Mouse (Mus musculus) lung, embryonic 16.5 days (tissue): ENCODE measurements around the gene Bmpr1a. TPM values are rescaled to one million over a fixed set of nuclear protein-coding genes. Genes with fewer than 3 reads are reported as not detected.

Experiments
- ATAC-seq: fragments of 200-750 bp; cut with Nextera tagmentation; 2 replicates; pipeline ENCODE4 v1.8.0; 2017; ENCODE audit warnings: low read depth, mild to moderate bottlenecking, moderate library complexity
- H3K27ac ChIP-seq: fragments of 300-500 bp; sonication (generic); 2 replicates; pipeline ENCODE4 v1.5.1; 2014; ENCODE audit warnings: mild to moderate bottlenecking, control low read depth, low read length
- H3K27me3 ChIP-seq: fragments of 300-500 bp; sonication (generic); 2 replicates; pipeline ENCODE4 v1.6.1; 2014; ENCODE audit warnings: low read depth, low read length, mixed read lengths; ENCODE audit not compliant: control insufficient read depth, insufficient read depth
- H3K36me3 ChIP-seq: fragments of 300-500 bp; sonication (generic); 2 replicates; pipeline ENCODE4 v1.6.1; 2014; ENCODE audit warnings: low read length; ENCODE audit not compliant: control insufficient read depth, insufficient read depth
- H3K4me1 ChIP-seq: fragments of 300-500 bp; sonication (generic); replicated peaks from 2 replicates; pipeline ENCODE4 v1.6.1; 2014; ENCODE audit warnings: low read length, mixed read lengths; ENCODE audit not compliant: control insufficient read depth, insufficient read depth
- H3K4me2 ChIP-seq: fragments of 300-500 bp; sonication (generic); 2 replicates; pipeline ENCODE4 v1.6.1; 2014; ENCODE audit warnings: low read depth, low read length, control low read depth
- H3K4me3 ChIP-seq: fragments of 300-500 bp; sonication (generic); 2 replicates; pipeline ENCODE4 v1.5.1; 2014; ENCODE audit warnings: mild to moderate bottlenecking, low read length, control low read depth
- H3K9ac ChIP-seq: fragments of 300-500 bp; sonication (generic); 2 replicates; pipeline ENCODE4 v1.6.1; 2014; ENCODE audit warnings: low read length, control low read depth
- H3K9me3 ChIP-seq: fragments of 300-500 bp; sonication (generic); 2 replicates; pipeline ENCODE4 v1.6.1; 2016; ENCODE audit warnings: low read length; ENCODE audit not compliant: control insufficient read depth
- WGBS: fragments of 180-500 bp; shearing (Covaris S2); extraction: QIAGEN DNeasy Blood & Tissue Kit; methylation state at CpG from one replicate; pipeline ENCODE4 v1.1.7; 2014; 5-methylcytosine and 5-hydroxymethylcytosine counted together
- polyA plus RNA-seq: library from polyadenylated mRNA; unstranded; fragments of >200 nt; fragmentation: Nextera tagmentation; extraction: Ambion mirVana; gene quantifications from 2 replicates; pipeline ENCODE4 v1.2.1, GENCODE M21; 2015

Bmpr1a gene
- polyA plus RNA-seq, 1 experiment from 2014 or later = 25.8 TPM

DNA sequence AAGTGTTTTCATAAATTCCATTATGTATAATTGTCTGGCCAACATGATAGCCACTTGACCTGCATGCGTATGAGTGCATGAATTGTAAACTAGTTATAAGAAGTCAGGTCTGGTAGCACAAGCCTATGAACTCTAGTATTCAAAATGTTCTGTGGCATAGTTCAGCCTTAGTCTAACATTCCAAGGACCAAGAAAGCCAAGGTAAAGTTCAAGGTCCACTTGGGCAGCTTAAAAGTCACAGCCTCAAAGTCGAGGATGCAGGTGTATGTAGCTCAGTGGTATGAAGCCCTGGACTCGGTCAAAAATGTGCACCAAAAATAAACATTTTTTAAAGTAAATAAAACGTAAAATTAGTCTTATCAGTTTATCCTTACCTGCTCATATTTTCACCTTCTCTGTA is 9.5 kb upstream of the Bmpr1a start:
- ATAC-seq = no peak
- no peaks in the 10 kb centered on the region for H3K9me3 ChIP-seq
- peaks cover 10% of the 10 kb centered on the region for H3K4me1 ChIP-seq
- H3K36me3 ChIP-seq = no peaks in the 10 kb centered on the region
- 54% methylated on average over 4 of the region's 4 CpGs for WGBS
- peaks cover 4% of the 10 kb centered on the region; the same call in 1 of the 2 replicates for H3K27me3 ChIP-seq
- no peak overlapping the region for H3K9ac ChIP-seq
- H3K27ac ChIP-seq = no peak overlapping the region
- no peak overlapping the region for H3K4me2 ChIP-seq
- no peak overlapping the region for H3K4me3 ChIP-seq

- H3K4me2 ChIP-seq = peak overlapping the region; percentile 39
- WGBS = 35% methylated on average over 11 of the region's 11 CpGs
- no peaks in the 10 kb centered on the region for H3K36me3 ChIP-seq
- H3K4me3 ChIP-seq = no peak overlapping the region
- no peaks in the 10 kb centered on the region for H3K9me3 ChIP-seq
- H3K4me1 ChIP-seq = peaks cover 10% of the 10 kb centered on the region
- peak; percentile 44 for ATAC-seq
- H3K9ac ChIP-seq = no peak overlapping the region
- peak overlapping the region; percentile 71 for H3K27ac ChIP-seq
- peaks cover 4% of the 10 kb centered on the region; the same call in 1 of the 2 replicates for H3K27me3 ChIP-seq
Measured at GRCm38 (mm10) chr14:34511901-34512300, 8.8 kb upstream of the Bmpr1a start.

DNA sequence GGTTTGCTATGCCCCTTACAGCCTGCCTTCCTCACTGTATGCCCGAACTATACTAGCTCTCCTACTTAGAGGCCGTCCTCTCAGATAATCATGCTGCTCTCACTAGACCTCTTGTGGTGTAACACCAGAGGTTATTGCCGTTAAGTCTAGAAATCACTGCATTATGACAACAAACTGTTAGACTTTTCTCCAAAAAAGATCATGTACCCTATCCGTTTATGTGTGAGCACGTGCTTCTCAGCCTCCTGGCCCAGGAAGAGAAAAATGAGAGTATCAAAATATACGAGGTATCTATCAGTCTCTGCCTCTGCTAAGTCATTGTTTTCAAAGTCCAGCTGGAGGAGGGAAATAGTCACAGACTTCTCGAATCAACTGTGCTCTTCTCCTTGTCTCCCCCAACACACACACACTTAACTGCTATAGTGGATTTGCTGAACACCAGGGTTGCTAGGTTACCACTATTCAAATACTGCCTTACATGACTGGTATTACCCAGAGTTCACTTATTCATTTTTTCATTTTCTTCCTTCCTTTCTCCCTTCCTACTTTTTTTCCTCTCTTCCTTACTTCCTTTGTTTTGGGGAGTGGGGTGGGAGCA is 5.8 kb upstream of the Bmpr1a start:
- Histone ChIP-seq H3K27ac (peak overlapping the region; percentile 17), H3K9me3 (no peaks in the 10 kb centered on the region), H3K4me1 (peaks cover 12% of the 10 kb centered on the region), H3K9ac (no peak overlapping the region), H3K4me3 (no peak overlapping the region), H3K36me3 (no peaks in the 10 kb centered on the region), H3K4me2 (peak overlapping the region; percentile 27; the same call in 1 of the 2 replicates), H3K27me3 (peaks cover 6% of the 10 kb centered on the region; the same call in 1 of the 2 replicates)
- 13% methylated on average over 7 of the region's 7 CpGs for WGBS
- ATAC-seq = peak; percentile 73

DNA sequence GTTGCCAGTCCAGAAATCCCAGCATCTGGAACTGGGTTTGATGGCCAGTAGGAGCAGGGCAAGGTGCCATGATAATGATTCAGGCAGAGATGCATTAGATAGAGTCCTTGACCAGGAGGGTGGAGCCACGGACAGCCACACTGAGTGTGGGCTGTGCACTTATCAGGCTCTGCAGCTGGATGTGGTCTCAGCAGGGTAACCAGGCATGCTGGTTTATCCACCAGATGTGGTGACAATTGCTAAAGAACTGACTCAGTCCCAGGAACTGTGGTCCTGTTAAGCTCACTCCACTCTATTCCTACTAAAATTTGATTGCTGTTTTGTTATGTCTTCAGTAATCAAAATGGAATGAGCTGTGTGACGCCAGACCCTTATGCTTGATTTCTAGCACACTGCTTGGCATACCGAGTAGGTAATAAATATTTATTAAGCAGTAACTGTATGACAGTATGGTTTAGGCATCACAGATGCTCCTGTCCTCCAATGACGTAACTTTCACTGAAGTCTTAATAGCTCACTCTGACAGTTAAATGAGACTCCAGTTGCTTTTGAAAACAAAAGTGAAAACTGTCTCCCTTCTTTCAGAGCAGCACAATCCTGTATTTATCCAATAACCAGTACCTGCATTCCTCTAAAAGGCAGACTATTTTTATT is 5.2 kb upstream of the Bmpr1a start:
- peaks cover 15% of the 10 kb centered on the region for H3K4me1 ChIP-seq
- H3K9ac ChIP-seq = no peak overlapping the region
- no peak for ATAC-seq
- H3K27me3 ChIP-seq = peaks cover 6% of the 10 kb centered on the region; the same call in 1 of the 2 replicates
- H3K4me3 ChIP-seq = no peak overlapping the region
- H3K9me3 ChIP-seq = no peaks in the 10 kb centered on the region
- no peaks in the 10 kb centered on the region for H3K36me3 ChIP-seq
- H3K4me2 ChIP-seq = 0 out of 2 replicates have a peak overlapping the region, but pooled peaks have one; percentile 27
- peak overlapping the region; percentile 17 for H3K27ac ChIP-seq
- 31% methylated on average over 4 of the region's 4 CpGs for whole genome bisulfite sequencing

DNA sequence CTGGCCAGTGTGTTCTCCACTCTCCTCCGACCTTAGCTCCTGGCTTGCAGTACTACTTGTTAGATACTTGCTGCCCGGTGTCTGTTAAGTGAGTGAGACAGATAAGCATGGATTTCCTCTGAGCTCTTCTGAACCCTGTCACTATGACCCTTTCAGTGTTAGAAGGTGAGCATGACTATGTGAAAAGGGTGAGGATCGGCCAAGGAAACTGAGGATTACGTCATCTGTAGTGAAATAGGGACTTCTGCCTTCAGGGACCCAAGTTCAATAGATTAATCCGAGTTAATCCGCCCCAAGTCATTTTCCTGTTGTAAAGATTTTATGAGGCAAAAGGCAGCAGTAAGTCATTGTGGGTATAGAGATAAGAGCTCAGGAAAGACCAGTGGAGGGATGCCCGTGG is 2.2 kb upstream of the Bmpr1a start:
- H3K9ac ChIP-seq = no peak overlapping the region
- H3K4me3 ChIP-seq = no peak overlapping the region
- no peak overlapping the region for H3K4me2 ChIP-seq
- ATAC-seq = no peak
- H3K27me3 ChIP-seq = peaks cover 2% of the 10 kb centered on the region; the same call in 1 of the 2 replicates
- 66% methylated on average over 7 of the region's 7 CpGs for whole genome bisulfite sequencing
- no peaks in the 10 kb centered on the region for H3K36me3 ChIP-seq
- no peak overlapping the region for H3K27ac ChIP-seq
- peaks cover 20% of the 10 kb centered on the region for H3K4me1 ChIP-seq
- H3K9me3 ChIP-seq = no peaks in the 10 kb centered on the region

GRCm38 (mm10) chr14:34504377-34504776 is 1.2 kb upstream of the Bmpr1a start:
- Histone ChIP-seq H3K4me3 (no peak overlapping the region), H3K27ac (no peak overlapping the region), H3K9ac (no peak overlapping the region), H3K9me3 (no peaks in the 10 kb centered on the region), H3K36me3 (no peaks in the 10 kb centered on the region), H3K4me1 (peaks cover 29% of the 10 kb centered on the region), H3K4me2 (no peak overlapping the region), H3K27me3 (peaks cover 2% of the 10 kb centered on the region; the same call in 1 of the 2 replicates)
- WGBS = 70% methylated on average over 5 of the region's 5 CpGs
- ATAC-seq = no peak

- no peak for ATAC-seq
- no peaks in the 10 kb centered on the region for H3K36me3 ChIP-seq
- H3K9me3 ChIP-seq = no peaks in the 10 kb centered on the region
- peaks cover 2% of the 10 kb centered on the region; the same call in 1 of the 2 replicates for H3K27me3 ChIP-seq
- H3K9ac ChIP-seq = peak overlapping the region; percentile 16; the same call in 1 of the 2 replicates
- H3K4me2 ChIP-seq = peak overlapping the region; percentile 68
- no peak overlapping the region for H3K27ac ChIP-seq
- peaks cover 31% of the 10 kb centered on the region for H3K4me1 ChIP-seq
- WGBS = 51% methylated on average over 6 of the region's 6 CpGs
- no peak overlapping the region; the same call in 1 of the 2 replicates for H3K4me3 ChIP-seq
Measured at GRCm38 (mm10) chr14:34503759-34504158, 618 bp upstream of the Bmpr1a start.

- peaks cover 33% of the 10 kb centered on the region for H3K4me1 ChIP-seq
Measured at GRCm38 (mm10) chr14:34502475-34503324, 441 bp downstream of the Bmpr1a start.

More at GRCm38 (mm10) chr14:34502475-34503324, 441 bp downstream of the Bmpr1a start:
- peak; percentile 90 for ATAC-seq
- Histone ChIP-seq H3K9ac (peak overlapping the region; percentile 97), H3K36me3 (no peaks in the 10 kb centered on the region), H3K4me2 (peak overlapping the region; percentile 68), H3K27ac (peak overlapping the region; percentile 96), H3K4me3 (peak overlapping the region; percentile 84), H3K9me3 (no peaks in the 10 kb centered on the region), H3K27me3 (peaks cover 2% of the 10 kb centered on the region; the same call in 1 of the 2 replicates)
- under 1% methylated on average over 77 of the region's 115 CpGs for WGBS
